Comparison of ENCODE assay signal across 8 mouse cellular contexts in the genomic region with DNA sequence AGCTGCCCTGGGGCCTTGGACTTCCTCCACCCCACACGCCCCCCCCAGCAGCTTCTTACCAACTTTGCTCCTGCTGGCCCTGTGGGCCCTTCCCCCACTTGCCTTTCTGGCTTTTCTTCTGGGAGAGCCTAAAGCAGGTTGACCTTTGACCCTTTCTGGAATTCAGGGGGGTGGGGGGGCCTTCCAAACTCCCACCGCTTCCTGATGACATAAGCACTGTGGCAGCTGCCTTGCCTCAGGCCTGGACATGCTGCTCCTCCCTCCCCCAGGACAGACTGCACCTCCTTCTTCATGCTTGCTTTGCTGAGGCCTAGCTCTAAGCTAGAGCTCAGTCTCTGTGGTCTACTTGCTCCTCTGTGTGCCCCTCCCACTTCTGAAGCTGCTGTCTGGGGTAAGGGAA. TPM values are rescaled to one million over a fixed set of nuclear protein-coding genes. Genes with fewer than 3 reads are reported as not detected.
DNase-seq lines count a peak whose midpoint lies in the region; ATAC-seq and TF ChIP-seq lines count a peak whose summit lies in the region.

No protein-coding gene starts in this region.

- H3K4me2 ChIP-seq in lung, embryonic 14.5 days = peak overlapping the region; percentile 10
- H3K4me2 ChIP-seq in embryonic facial prominence, embryonic 13.5 days = no peak overlapping the region

- peak; percentile 35; the same call in 1 of the 2 replicates for ATAC-seq in lung, embryonic 14.5 days (ENCODE audit: insufficient read depth)
- no peak for ATAC-seq in embryonic facial prominence, embryonic 13.5 days (ENCODE audit: insufficient number of reproducible peaks, insufficient read depth, low FRiP score, low TSS enrichment, low read depth)

- DNase-seq in lung, embryonic 14.5 days = peak; percentile 69
- DNase-seq in lung, adult 2 months = no peak
- DNase-seq in kidney, adult 8-10 months = peak; percentile 63 to 69
- peak; percentile 87 for DNase-seq in mesoderm, embryonic 11.5 days (ENCODE audit: low read depth, low spot score)
- no peak for DNase-seq in spleen, adult 12 weeks (ENCODE audit: low spot score)
- DNase-seq in layer of hippocampus, adult 9-11 months = no peak
- DNase-seq in cerebellum, adult 11 months = no peak

- peak overlapping the region; percentile 36 for H3K9ac ChIP-seq in lung, embryonic 14.5 days
- peak overlapping the region; percentile 6; the same call in 1 of the 2 replicates for H3K9ac ChIP-seq in embryonic facial prominence, embryonic 13.5 days

- no peak overlapping the region for H3K4me3 ChIP-seq in lung, embryonic 14.5 days (ENCODE audit: low read depth, low read length)
- no peak overlapping the region for H3K4me3 ChIP-seq in lung, adult 2 months (replicated peaks; ENCODE audit: extremely low read depth, low read depth, low read length)
- no peak overlapping the region for H3K4me3 ChIP-seq in embryonic facial prominence, embryonic 13.5 days

- peaks cover 51% of the 10 kb centered on the region for H3K4me1 ChIP-seq in lung, embryonic 14.5 days (ENCODE audit: insufficient read depth)
- peaks cover 49% of the 10 kb centered on the region for H3K4me1 ChIP-seq in lung, adult 2 months (ENCODE audit: control insufficient read depth, insufficient read depth, low read length)
- H3K4me1 ChIP-seq in embryonic facial prominence, embryonic 13.5 days = peaks cover 54% of the 10 kb centered on the region

- no peak for TF ChIP-seq POLR2A in lung, adult 2 months (IDR thresholded peaks at IDR 0.05; ENCODE audit: borderline replicate concordance, extremely low read depth, low read depth, low read length)

- no peak for TF ChIP-seq CTCF in lung, embryonic 14.5 days (IDR thresholded peaks at IDR 0.05; ENCODE audit: low read depth)
- TF ChIP-seq CTCF in lung, adult 2 months (IDR thresholded peaks at IDR 0.05; ENCODE audit: insufficient read depth, low read length) = no peak

- H3K36me3 ChIP-seq in lung, embryonic 14.5 days (ENCODE audit: insufficient read depth) = peaks cover 67% of the 10 kb centered on the region
- peaks cover 75% of the 10 kb centered on the region for H3K36me3 ChIP-seq in embryonic facial prominence, embryonic 13.5 days

- no peaks in the 10 kb centered on the region for H3K27me3 ChIP-seq in lung, embryonic 14.5 days (ENCODE audit: insufficient read depth, low read length)
- no peaks in the 10 kb centered on the region for H3K27me3 ChIP-seq in embryonic facial prominence, embryonic 13.5 days

- 6% methylated on average over 2 of the region's 2 CpGs for WGBS in lung, embryonic 14.5 days
- WGBS in lung, adult 2 months = 50% methylated on average over 2 of the region's 2 CpGs
- 25% methylated on average over 2 of the region's 2 CpGs for WGBS in embryonic facial prominence, embryonic 13.5 days

- peaks cover 4% of the 10 kb centered on the region; the same call in 1 of the 2 replicates for H3K9me3 ChIP-seq in lung, embryonic 14.5 days (ENCODE audit: low read depth, low read length)
- H3K9me3 ChIP-seq in embryonic facial prominence, embryonic 13.5 days = peaks cover 7% of the 10 kb centered on the region; the same call in 1 of the 2 replicates

- peak overlapping the region; percentile 100 for H3K27ac ChIP-seq in lung, embryonic 14.5 days (ENCODE audit: low read depth)
- H3K27ac ChIP-seq in embryonic facial prominence, embryonic 13.5 days = peak overlapping the region; percentile 71

RNA-seq across cellular contexts. Expression of a gene that starts 28.7 kb away (rescaled TPM):
- polyA plus RNA-seq in lung, embryonic 14.5 days (2014; fragmentation: Nextera tagmentation; extraction: Ambion mirVana) = 4.7 and 4.9 TPM in 2 replicates
- 12.6 and 22.5 TPM in 2 replicates for polyA plus RNA-seq in lung, adult 2 months (2012; rRNA removed)
- 3.5 and 4.0 TPM in 2 replicates for polyA plus RNA-seq in embryonic facial prominence, embryonic 13.5 days (2015; fragmentation: Nextera tagmentation; extraction: Ambion mirVana)

RNA-seq across cellular contexts. Expression of a gene that starts 29.5 kb away (rescaled TPM):
- 85.7 and 95.5 TPM in 2 replicates for polyA plus RNA-seq in lung, embryonic 14.5 days (2014; fragmentation: Nextera tagmentation; extraction: Ambion mirVana)
- polyA plus RNA-seq in lung, adult 2 months (2012; rRNA removed) = 131 and 136 TPM in 2 replicates
- 150 and 163 TPM in 2 replicates for polyA plus RNA-seq in embryonic facial prominence, embryonic 13.5 days (2015; fragmentation: Nextera tagmentation; extraction: Ambion mirVana)

RNA-seq across cellular contexts. Expression of a gene that starts 29.7 kb away (rescaled TPM):
- polyA plus RNA-seq in lung, embryonic 14.5 days (2014; fragmentation: Nextera tagmentation; extraction: Ambion mirVana) = 28.0 and 30.3 TPM in 2 replicates
- 89.2 and 103 TPM in 2 replicates for polyA plus RNA-seq in lung, adult 2 months (2012; rRNA removed)
- 22.5 and 25.0 TPM in 2 replicates for polyA plus RNA-seq in embryonic facial prominence, embryonic 13.5 days (2015; fragmentation: Nextera tagmentation; extraction: Ambion mirVana)

RNA-seq across cellular contexts. Expression of a gene that starts 53.3 kb away (rescaled TPM):
- polyA plus RNA-seq in lung, embryonic 14.5 days (2014; fragmentation: Nextera tagmentation; extraction: Ambion mirVana) = 32.6 and 34.2 TPM in 2 replicates
- 49.1 and 55.6 TPM in 2 replicates for polyA plus RNA-seq in lung, adult 2 months (2012; rRNA removed)
- polyA plus RNA-seq in embryonic facial prominence, embryonic 13.5 days (2015; fragmentation: Nextera tagmentation; extraction: Ambion mirVana) = 31.9 and 34.9 TPM in 2 replicates

Comparison
In these comparisons a context has a peak if more than half of its experiments do, and no peak if none do; other contexts are left out.
1. DNase-seq: peak in lung, embryonic 14.5 days (single experiment), kidney, adult 8-10 months (2 of 2) and mesoderm, embryonic 11.5 days (single experiment); none in lung, adult 2 months (single experiment), spleen, adult 12 weeks (single experiment), layer of hippocampus, adult 9-11 months (single experiment) and cerebellum, adult 11 months (single experiment).